Mouse (Mus musculus): ENCODE measurements around the gene Tnnt3.

DNA sequence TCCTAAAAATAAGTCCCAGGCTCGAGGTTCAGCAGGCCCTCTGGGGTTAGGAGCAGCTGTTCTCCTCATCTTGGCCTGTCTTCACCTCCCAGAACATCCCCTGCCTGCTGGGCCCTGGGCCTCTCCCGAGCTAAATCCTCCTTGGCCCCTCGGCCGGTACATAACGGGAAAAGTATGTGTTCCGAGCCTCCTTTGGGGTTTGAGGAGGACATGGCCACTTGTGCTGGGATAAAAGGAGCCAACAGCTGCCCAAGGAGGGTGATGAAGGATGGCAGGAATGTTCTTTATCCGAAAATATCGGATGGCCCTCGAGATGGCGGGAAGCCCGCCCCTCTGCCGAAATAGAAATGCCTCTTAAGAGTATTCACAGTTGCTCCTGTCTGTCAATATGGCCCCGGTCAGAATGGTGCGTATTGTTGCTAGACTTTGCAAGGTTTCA is 52.3 kb downstream of the Tnnt3 start:
- no peak for TF ChIP-seq CTCF (IDR thresholded peaks at IDR 0.05; ENCODE audit: borderline replicate concordance, extremely low read depth, insufficient read depth, insufficient read length)
- TF ChIP-seq POLR2A (IDR thresholded peaks at IDR 0.05; ENCODE audit: borderline replicate concordance, extremely low read depth, insufficient read depth, insufficient read length, poor library complexity, severe bottlenecking) = no peak
